Mouse (Mus musculus): ENCODE data around the gene Psg27.

DNA sequence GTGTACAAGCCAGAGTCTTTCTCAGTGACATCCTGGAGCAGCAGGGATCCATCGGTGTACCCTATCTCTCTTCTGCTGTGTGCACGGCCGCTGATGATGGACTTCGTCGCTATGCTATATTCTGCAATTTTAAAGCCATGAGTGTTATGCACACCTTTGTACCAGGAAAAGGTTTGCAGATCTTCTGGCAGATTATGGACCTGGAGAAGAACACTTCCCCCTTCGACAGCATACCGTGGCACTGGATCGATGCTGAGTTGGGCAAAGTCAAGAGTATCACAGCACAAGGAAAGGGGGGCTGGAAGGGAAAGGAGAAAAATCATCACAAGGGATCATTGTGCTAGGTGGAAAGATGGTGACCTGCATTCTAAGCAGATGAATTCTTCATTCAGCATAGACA is 42.4 kb downstream of the Psg27 start:
- TF ChIP-seq POLR2A (IDR thresholded peaks at IDR 0.05; ENCODE audit: low read depth, low read length) (no peak), CTCF (conservative IDR thresholded peaks at IDR 0.05; ENCODE audit: insufficient read depth, insufficient read length, low read depth, low read length) (no peak)
